Comparison of ENCODE assay signal across 9 mouse cellular contexts in the genomic region with DNA sequence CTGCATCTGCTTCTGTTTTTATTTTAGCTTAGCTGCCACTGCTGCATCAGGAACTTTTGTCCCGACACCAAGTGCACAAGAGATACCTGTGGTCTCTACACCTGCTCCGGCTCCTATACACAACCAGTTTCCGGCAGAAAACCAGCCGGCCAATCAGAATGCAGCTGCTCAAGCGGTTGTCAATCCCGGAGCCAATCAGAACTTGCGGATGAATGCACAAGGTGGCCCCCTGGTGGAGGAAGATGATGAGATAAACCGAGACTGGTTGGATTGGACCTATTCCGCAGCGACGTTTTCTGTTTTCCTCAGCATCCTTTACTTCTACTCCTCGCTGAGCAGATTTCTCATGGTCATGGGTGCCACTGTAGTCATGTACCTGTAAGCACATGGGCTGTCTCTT. TPM values are rescaled to one million over a fixed set of nuclear protein-coding genes. Genes with fewer than 3 reads are reported as not detected.
DNase-seq lines count a peak whose midpoint lies in the region; ATAC-seq and TF ChIP-seq lines count a peak whose summit lies in the region.
"Had no signal": no experiment of that assay in that cellular context is flagged by ENCODE, and none has a peak within 500 bp of the region (broad histone marks: within the 10 kb centered on the region; RNA-seq: fewer than 3 reads in every experiment).

No protein-coding gene starts in this region.

- peaks cover 74% of the 10 kb centered on the region for H3K36me3 ChIP-seq in intestine, postnatal 0 days (ENCODE audit: control insufficient read depth, insufficient read depth)
- H3K36me3 ChIP-seq in intestine, embryonic 16.5 days (ENCODE audit: control insufficient read depth, insufficient read depth, low read length): peaks cover 48% of the 10 kb centered on the region
- H3K36me3 ChIP-seq in heart, embryonic 16.5 days (ENCODE audit: control insufficient read depth, insufficient read depth): peaks cover 61% of the 10 kb centered on the region
- H3K36me3 ChIP-seq in lung, postnatal 0 days (ENCODE audit: insufficient read depth, low read length): peaks cover 67% of the 10 kb centered on the region

- WGBS in intestine, postnatal 0 days: 79% methylated on average over 12 of the region's 12 CpGs
- WGBS in intestine, embryonic 16.5 days: 84% methylated on average over 12 of the region's 12 CpGs
- WGBS in heart, embryonic 16.5 days: 80% methylated on average over 12 of the region's 12 CpGs
- 85% methylated on average over 12 of the region's 12 CpGs for WGBS in lung, postnatal 0 days

- no peaks in the 10 kb centered on the region for H3K4me1 ChIP-seq in intestine, postnatal 0 days (replicated peaks; ENCODE audit: control insufficient read depth, insufficient read depth, low read length)
- H3K4me1 ChIP-seq in intestine, embryonic 16.5 days (ENCODE audit: control insufficient read depth, insufficient read depth, low read length): peaks cover 3% of the 10 kb centered on the region; the same call in 1 of the 2 replicates
- H3K4me1 ChIP-seq in heart, embryonic 16.5 days (ENCODE audit: control insufficient read depth, insufficient read depth, low read length): peaks cover 9% of the 10 kb centered on the region
- no peaks in the 10 kb centered on the region for H3K4me1 ChIP-seq in lung, postnatal 0 days (ENCODE audit: insufficient read depth, low read depth, low read length)

- DNase-seq in 3T3-L1 (ENCODE audit: low read depth, low spot score): peak; percentile 62
- DNase-seq in ES-CJ7 (ENCODE audit: low read depth, low spot score): peak; percentile 81
- DNase-seq in cerebellum, postnatal 25 days: peak; percentile 37 to 62
- peak; percentile 64 for DNase-seq in lung, postnatal 0 days (ENCODE audit: low spot score)
- DNase-seq in yolk sac, embryonic 10.5 days (ENCODE audit: low spot score): no peak

- H3K27ac ChIP-seq in intestine, postnatal 0 days (ENCODE audit: low read depth, low read length): 0 out of 2 replicates have a peak overlapping the region, but pooled peaks have one; percentile 22
- H3K27ac ChIP-seq in intestine, embryonic 16.5 days (ENCODE audit: low read length): no peak overlapping the region
- peak overlapping the region; percentile 60 for H3K27ac ChIP-seq in heart, embryonic 16.5 days (ENCODE audit: low read length)
- H3K27ac ChIP-seq in lung, postnatal 0 days (ENCODE audit: low read length): no peak overlapping the region
- H3K27ac ChIP-seq: embryonic facial prominence, embryonic 12.5 days had no signal

- H3K4me3 ChIP-seq in intestine, postnatal 0 days (ENCODE audit: low read depth, low read length): no peak overlapping the region
- no peak overlapping the region for H3K4me3 ChIP-seq in intestine, embryonic 16.5 days (ENCODE audit: low read length)
- H3K4me3 ChIP-seq in heart, embryonic 16.5 days (ENCODE audit: low read length): no peak overlapping the region
- H3K4me3 ChIP-seq in lung, postnatal 0 days (ENCODE audit: low read depth, low read length): no peak overlapping the region
- H3K4me3 ChIP-seq: embryonic facial prominence, embryonic 12.5 days had no signal

- TF ChIP-seq EP300 in lung, postnatal 0 days (IDR thresholded peaks at IDR 0.05): no peak

- H3K27me3 ChIP-seq in intestine, postnatal 0 days (replicated peaks; ENCODE audit: control insufficient read depth, insufficient read depth, low read length): no peaks in the 10 kb centered on the region
- H3K27me3 ChIP-seq in intestine, embryonic 16.5 days (replicated peaks; ENCODE audit: control insufficient read depth, insufficient read depth, low read length): no peaks in the 10 kb centered on the region
- no peaks in the 10 kb centered on the region for H3K27me3 ChIP-seq in heart, embryonic 16.5 days (ENCODE audit: control insufficient read depth, insufficient read depth, low read length)
- H3K27me3 ChIP-seq in lung, postnatal 0 days (replicated peaks; ENCODE audit: insufficient read depth, low read length): no peaks in the 10 kb centered on the region
- H3K27me3 ChIP-seq: embryonic facial prominence, embryonic 12.5 days had no signal

- peak; percentile 69 for TF ChIP-seq CTCF in intestine, postnatal 0 days (IDR thresholded peaks at IDR 0.05; ENCODE audit: low read depth)
- TF ChIP-seq CTCF in lung, postnatal 0 days (IDR thresholded peaks at IDR 0.05): peak; percentile 66

- H3K9me3 ChIP-seq in intestine, postnatal 0 days (ENCODE audit: control insufficient read depth): no peaks in the 10 kb centered on the region
- no peaks in the 10 kb centered on the region for H3K9me3 ChIP-seq in intestine, embryonic 16.5 days (ENCODE audit: control insufficient read depth, low read length)
- H3K9me3 ChIP-seq in heart, embryonic 16.5 days (replicated peaks; ENCODE audit: control insufficient read depth, low read length): no peaks in the 10 kb centered on the region
- H3K9me3 ChIP-seq in lung, postnatal 0 days (ENCODE audit: low read length): no peaks in the 10 kb centered on the region
- H3K9me3 ChIP-seq: embryonic facial prominence, embryonic 12.5 days had no signal

- no peak for ATAC-seq in intestine, postnatal 0 days
- ATAC-seq in intestine, embryonic 16.5 days: no peak
- no peak for ATAC-seq in heart, embryonic 16.5 days (replicated peaks; ENCODE audit: extremely low read depth, insufficient read depth, low FRiP score)
- no peak for ATAC-seq in lung, postnatal 0 days

- H3K4me2 ChIP-seq in intestine, postnatal 0 days (replicated peaks; ENCODE audit: low read depth): no peak overlapping the region
- no peak overlapping the region for H3K4me2 ChIP-seq in intestine, embryonic 16.5 days (ENCODE audit: low read depth, low read length)
- H3K4me2 ChIP-seq in heart, embryonic 16.5 days (ENCODE audit: low read depth, low read length): no peak overlapping the region
- no peak overlapping the region for H3K4me2 ChIP-seq in lung, postnatal 0 days (replicated peaks; ENCODE audit: low read depth, low read length)
- H3K4me2 ChIP-seq: embryonic facial prominence, embryonic 12.5 days had no signal

- H3K9ac ChIP-seq in intestine, postnatal 0 days (ENCODE audit: low read depth, low read length): no peak overlapping the region
- no peak overlapping the region for H3K9ac ChIP-seq in intestine, embryonic 16.5 days (ENCODE audit: low read depth, low read length)
- no peak overlapping the region for H3K9ac ChIP-seq in heart, embryonic 16.5 days (ENCODE audit: low read length)
- no peak overlapping the region for H3K9ac ChIP-seq in lung, postnatal 0 days (replicated peaks; ENCODE audit: low read depth)
- H3K9ac ChIP-seq: embryonic facial prominence, embryonic 12.5 days had no signal

RNA-seq across cellular contexts. Expression of a gene that starts 5.9 kb away (rescaled TPM):
- 135 and 154 TPM in 2 replicates for polyA plus RNA-seq in intestine, postnatal 0 days (2015; fragmentation: Nextera tagmentation; extraction: Ambion mirVana)
- polyA plus RNA-seq in intestine, embryonic 16.5 days (2015; fragmentation: Nextera tagmentation; extraction: Ambion mirVana): 163 and 188 TPM in 2 replicates
- 107 and 120 TPM in 2 replicates for polyA plus RNA-seq in heart, embryonic 16.5 days (2015; fragmentation: Nextera tagmentation; extraction: Ambion mirVana)
- 179 and 217 TPM in 2 replicates for polyA plus RNA-seq in lung, postnatal 0 days (2015; fragmentation: Nextera tagmentation; extraction: Ambion mirVana)

RNA-seq across cellular contexts. Expression of a gene that starts 42.0 kb away (rescaled TPM):
- polyA plus RNA-seq in intestine, postnatal 0 days (2015; fragmentation: Nextera tagmentation; extraction: Ambion mirVana): 0.50 and 0.75 TPM in 2 replicates
- 0.27 and 0.43 TPM in 2 replicates for polyA plus RNA-seq in intestine, embryonic 16.5 days (2015; fragmentation: Nextera tagmentation; extraction: Ambion mirVana)
- polyA plus RNA-seq in heart, embryonic 16.5 days (2015; fragmentation: Nextera tagmentation; extraction: Ambion mirVana): 0.51 and 1.1 TPM in 2 replicates
- polyA plus RNA-seq in lung, postnatal 0 days (2015; fragmentation: Nextera tagmentation; extraction: Ambion mirVana): 0.31 and 0.42 TPM in 2 replicates

Comparison
In these comparisons a context has a peak if more than half of its experiments do, and no peak if none do; other contexts are left out.
1. H3K27ac ChIP-seq: peak in intestine, postnatal 0 days (single experiment) and heart, embryonic 16.5 days (single experiment); none in intestine, embryonic 16.5 days (single experiment) and lung, postnatal 0 days (single experiment).